Mouse (Mus musculus) mesoderm, embryonic 11.5 days (tissue): Measurements from ENCODE around the gene Gtpbp3.

Experiments used
- DNase-seq: peaks from one replicate; pipeline ENCODE4 v3.0.0-alpha.2; 2012; ENCODE audit warnings: low read depth, low spot score

Gene Gtpbp3

GRCm38 (mm10) chr8:71497077-71497645 is 9.3 kb downstream of the Gtpbp3 start:
- no peak for DNase-seq

GRCm38 (mm10) chr8:71497881-71498501 is 10.1 kb downstream of the Gtpbp3 start:
- no peak for DNase-seq

- DNase-seq: peak; percentile 39
These were observed 11.2 kb downstream of the Gtpbp3 start for GRCm38 (mm10) chr8:71498816-71499690.

GRCm38 (mm10) chr8:71504349-71504748 is 16.4 kb downstream of the Gtpbp3 start:
- DNase-seq: no peak

GRCm38 (mm10) chr8:71505326-71505725 is 17.4 kb downstream of the Gtpbp3 start:
- DNase-seq: no peak

- no peak for DNase-seq
These were observed 18.1 kb downstream of the Gtpbp3 start for GRCm38 (mm10) chr8:71505979-71506378.

GRCm38 (mm10) chr8:71507589-71508104 is 19.7 kb downstream of the Gtpbp3 start:
- DNase-seq: peak; percentile 93

- no peak for DNase-seq
These were observed 21.4 kb downstream of the Gtpbp3 start for GRCm38 (mm10) chr8:71509316-71509715.

- DNase-seq: no peak
These were observed 23.7 kb downstream of the Gtpbp3 start, which contains the start of gene Plvap for GRCm38 (mm10) chr8:71511644-71512043. Gene Plvap (minus strand): TSS chr8:71511752.

GRCm38 (mm10) chr8:71513018-71513754 is 25.3 kb downstream of the Gtpbp3 start:
- no peak for DNase-seq

- DNase-seq: no peak
These were observed 27.1 kb downstream of the Gtpbp3 start for GRCm38 (mm10) chr8:71515043-71515442.

GRCm38 (mm10) chr8:71516786-71517185 is 28.9 kb downstream of the Gtpbp3 start:
- peak; percentile 55 for DNase-seq

GRCm38 (mm10) chr8:71519037-71519825 is 31.3 kb downstream of the Gtpbp3 start:
- DNase-seq: peak; percentile 70

GRCm38 (mm10) chr8:71521634-71522033 is 33.7 kb downstream of the Gtpbp3 start:
- peak; percentile 95 for DNase-seq

- DNase-seq: no peak
These were observed 37.5 kb downstream of the Gtpbp3 start, which contains the start of gene Ccdc194 for GRCm38 (mm10) chr8:71525226-71526050. Gene Ccdc194 (minus strand): TSS chr8:71525711.

- no peak for DNase-seq
These were observed 38.4 kb downstream of the Gtpbp3 start for GRCm38 (mm10) chr8:71526272-71526671.

- no peak for DNase-seq
These were observed 39.4 kb downstream of the Gtpbp3 start for GRCm38 (mm10) chr8:71527162-71527870.

GRCm38 (mm10) chr8:71528362-71529073 is 40.6 kb downstream of the Gtpbp3 start:
- no peak for DNase-seq
